Mouse (Mus musculus) neural tube, embryonic 13.5 days (tissue): ENCODE results near the gene Mphosph9. TPM values are rescaled to one million over a fixed set of nuclear protein-coding genes. Genes with fewer than 3 reads are reported as not detected.
"Not testable (repeated sequence)": the region's sequence is repeated elsewhere in the genome, so short reads cannot be mapped to it uniquely, and the experiment has no call there.

Experiments
- ATAC-seq: fragments of 200-750 bp; cut with Nextera tagmentation; 2 replicates; pipeline ENCODE4 v1.8.0; 2017; ENCODE audit warnings: low read depth, mild to moderate bottlenecking, moderate TSS enrichment, moderate library complexity
- H3K27ac ChIP-seq: fragments of 300-500 bp; sonication (generic); replicated peaks from 2 replicates; pipeline ENCODE4 v1.5.1; 2015; ENCODE audit warnings: moderate library complexity, mild to moderate bottlenecking, inconsistent platforms
- H3K27me3 ChIP-seq: fragments of 300-500 bp; sonication (generic); 2 replicates; pipeline ENCODE4 v1.6.1; 2015; ENCODE audit warnings: mild to moderate bottlenecking, inconsistent platforms
- H3K36me3 ChIP-seq: fragments of 300-500 bp; sonication (generic); 2 replicates; pipeline ENCODE4 v1.6.1; 2015; ENCODE audit warnings: mild to moderate bottlenecking, inconsistent platforms
- H3K4me1 ChIP-seq: fragments of 300-500 bp; sonication (generic); replicated peaks from 2 replicates; pipeline ENCODE4 v1.6.1; 2015; ENCODE audit warnings: inconsistent platforms
- H3K4me2 ChIP-seq: fragments of 300-500 bp; sonication (generic); 2 replicates; pipeline ENCODE4 v1.6.1; 2015; ENCODE audit warnings: inconsistent platforms, mild to moderate bottlenecking, moderate library complexity
- H3K4me3 ChIP-seq: fragments of 300-500 bp; sonication (generic); 2 replicates; pipeline ENCODE4 v1.5.1; 2015; ENCODE audit warnings: mild to moderate bottlenecking, inconsistent platforms
- H3K9ac ChIP-seq: fragments of 300-500 bp; sonication (generic); 2 replicates; pipeline ENCODE4 v1.6.1; 2015; ENCODE audit warnings: moderate library complexity, mild to moderate bottlenecking, inconsistent platforms
- H3K9me3 ChIP-seq: fragments of 300-500 bp; sonication (generic); 2 replicates; pipeline ENCODE4 v1.6.1; 2016; ENCODE audit warnings: inconsistent platforms
- WGBS: fragments of 180-500 bp; shearing (Covaris S2); methylation state at CpG from one replicate; pipeline ENCODE4 v1.1.7; 2015; 5-methylcytosine and 5-hydroxymethylcytosine counted together
- polyA plus RNA-seq: library from polyadenylated mRNA; unstranded; fragments of >200 nt; fragmentation: Nextera tagmentation; extraction: Ambion mirVana; gene quantifications from 2 replicates; pipeline ENCODE4 v1.2.1, GENCODE M21; 2015

The Mphosph9 gene
- polyA plus RNA-seq, 1 experiment from 2014 or later = 14.5 TPM

DNA sequence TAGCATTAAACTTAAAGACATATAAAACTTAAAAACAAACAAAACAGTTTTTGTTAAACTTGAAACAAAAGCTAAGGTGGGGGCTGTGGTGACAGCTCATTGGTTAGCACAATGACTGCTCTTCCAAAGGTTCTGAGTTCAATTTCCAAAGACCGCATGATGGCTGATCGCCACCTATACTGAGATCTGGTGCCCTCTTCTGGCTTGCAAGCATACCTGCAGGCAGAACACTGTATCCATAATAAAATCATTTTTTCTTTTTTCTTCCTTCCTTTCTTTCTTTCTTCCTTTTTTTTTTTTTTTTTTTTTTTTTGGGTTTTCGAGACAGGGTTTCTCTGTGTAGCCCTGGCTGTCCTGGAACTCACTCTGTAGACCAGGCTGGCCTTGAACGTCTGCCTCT lies 28.5 kb downstream of the Mphosph9 start:
- H3K36me3 ChIP-seq = peaks cover 81% of the 10 kb centered on the region
- ATAC-seq, H3K4me3 ChIP-seq, H3K9me3 ChIP-seq, H3K27ac ChIP-seq, H3K27me3 ChIP-seq, H3K4me1 ChIP-seq, H3K9ac ChIP-seq, H3K4me2 ChIP-seq: not testable (repeated sequence)
- 66% methylated on average over 4 of the region's 4 CpGs for WGBS

DNA sequence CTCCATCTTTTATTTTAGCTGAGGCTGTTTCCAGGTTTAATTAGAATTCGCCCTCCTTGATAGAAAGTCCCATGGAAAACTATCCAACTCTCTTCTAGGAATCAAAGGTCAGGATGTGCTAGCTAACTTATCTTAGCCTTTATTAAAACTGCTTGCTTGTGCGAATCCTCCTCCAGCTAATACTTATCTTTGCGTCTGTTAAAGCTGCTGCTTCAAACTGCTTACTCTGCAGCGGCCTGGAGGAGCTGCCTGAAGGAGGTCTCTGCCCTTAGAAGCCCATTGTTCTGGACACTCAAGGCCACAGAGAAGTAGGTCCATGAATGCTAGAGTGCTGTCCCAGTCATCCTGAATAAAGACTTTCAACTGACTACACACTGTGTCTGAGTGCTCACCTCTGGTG lies 31.3 kb downstream of the Mphosph9 start:
- no peak overlapping the region for H3K9ac ChIP-seq
- H3K27me3 ChIP-seq = no peaks in the 10 kb centered on the region
- H3K4me3 ChIP-seq = no peak overlapping the region
- no peaks in the 10 kb centered on the region for H3K4me1 ChIP-seq
- no peak for ATAC-seq
- H3K4me2 ChIP-seq = no peak overlapping the region
- 96% methylated on average over 4 of the region's 4 CpGs for WGBS
- peaks cover 86% of the 10 kb centered on the region for H3K36me3 ChIP-seq
- no peak overlapping the region for H3K27ac ChIP-seq
- H3K9me3 ChIP-seq = no peaks in the 10 kb centered on the region

DNA sequence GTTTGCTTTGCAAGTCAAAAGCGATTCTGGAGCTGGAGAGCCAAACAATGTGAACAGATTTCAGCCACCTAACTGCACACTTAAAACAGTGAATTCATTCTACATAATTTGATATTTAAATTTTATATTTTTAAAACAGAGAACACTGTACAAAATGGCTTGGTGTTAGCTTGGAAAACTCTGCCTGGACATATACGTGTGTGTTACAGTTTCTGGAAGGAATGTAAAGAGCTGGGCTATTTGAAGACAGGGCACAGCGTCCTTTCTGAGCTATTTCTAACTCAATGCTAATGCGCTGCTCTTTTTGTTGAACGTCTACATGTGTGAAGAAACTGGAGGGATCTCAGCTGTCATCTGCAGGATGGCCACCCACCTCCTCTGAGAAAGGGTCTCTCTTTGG lies 33.8 kb downstream of the Mphosph9 start:
- no peak overlapping the region for H3K9ac ChIP-seq
- H3K4me1 ChIP-seq = no peaks in the 10 kb centered on the region
- H3K36me3 ChIP-seq = peaks cover 95% of the 10 kb centered on the region
- H3K27ac ChIP-seq = no peak overlapping the region
- WGBS = 94% methylated on average over 5 of the region's 5 CpGs
- ATAC-seq = no peak
- H3K9me3 ChIP-seq = no peaks in the 10 kb centered on the region
- no peak overlapping the region for H3K4me3 ChIP-seq
- H3K27me3 ChIP-seq = no peaks in the 10 kb centered on the region
- H3K4me2 ChIP-seq = no peak overlapping the region

GRCm38 (mm10) chr5:124290216-124290615 lies 37.6 kb downstream of the Mphosph9 start:
- H3K36me3 ChIP-seq = peaks cover 94% of the 10 kb centered on the region
- WGBS = 86% methylated on average over 4 of the region's 4 CpGs
- no peak for ATAC-seq

GRCm38 (mm10) chr5:124287616-124288247 lies 40.0 kb downstream of the Mphosph9 start:
- H3K27ac ChIP-seq = no peak overlapping the region
- no peaks in the 10 kb centered on the region for H3K9me3 ChIP-seq
- no peak overlapping the region for H3K9ac ChIP-seq
- H3K36me3 ChIP-seq = peaks cover 91% of the 10 kb centered on the region
- no peak overlapping the region for H3K4me2 ChIP-seq
- no peaks in the 10 kb centered on the region for H3K27me3 ChIP-seq
- no peak overlapping the region for H3K4me3 ChIP-seq
- WGBS = 95% methylated on average over 6 of the region's 6 CpGs
- ATAC-seq = no peak
- H3K4me1 ChIP-seq = no peaks in the 10 kb centered on the region

More at GRCm38 (mm10) chr5:124290216-124290615, 37.6 kb downstream of the Mphosph9 start:
- no peak overlapping the region for H3K27ac ChIP-seq
- no peak overlapping the region for H3K4me2 ChIP-seq
- H3K9ac ChIP-seq = no peak overlapping the region
- H3K27me3 ChIP-seq = no peaks in the 10 kb centered on the region
- no peaks in the 10 kb centered on the region for H3K9me3 ChIP-seq
- H3K4me1 ChIP-seq = no peaks in the 10 kb centered on the region
- no peak overlapping the region for H3K4me3 ChIP-seq

DNA sequence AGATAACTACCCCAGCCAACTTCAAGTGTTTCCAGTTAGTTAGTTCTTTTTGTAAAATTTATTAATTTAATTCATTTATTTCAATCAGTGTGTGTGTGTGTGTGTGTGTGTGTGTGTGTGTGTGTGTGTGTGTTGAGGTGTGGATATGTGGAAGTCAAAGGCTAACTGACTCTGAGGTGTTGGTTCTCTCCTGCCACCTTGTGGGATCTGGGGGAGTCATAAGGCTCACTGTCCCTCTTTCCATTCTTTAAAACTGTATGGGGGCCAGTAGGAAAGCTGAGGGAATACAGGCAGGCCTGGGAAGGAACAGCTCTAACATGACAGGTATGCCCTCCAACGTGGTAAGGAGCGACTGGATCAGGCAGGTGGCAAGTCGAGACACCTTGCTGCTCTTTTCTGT lies 43.4 kb downstream of the Mphosph9 start:
- no peak overlapping the region for H3K4me2 ChIP-seq
- 70% methylated on average over 3 of the region's 3 CpGs for WGBS
- no peak for ATAC-seq
- no peaks in the 10 kb centered on the region for H3K9me3 ChIP-seq
- H3K9ac ChIP-seq = no peak overlapping the region
- H3K27ac ChIP-seq = no peak overlapping the region
- peaks cover 87% of the 10 kb centered on the region for H3K36me3 ChIP-seq
- no peaks in the 10 kb centered on the region for H3K4me1 ChIP-seq
- H3K27me3 ChIP-seq = no peaks in the 10 kb centered on the region
- H3K4me3 ChIP-seq = no peak overlapping the region

GRCm38 (mm10) chr5:124282854-124283253 lies 44.9 kb downstream of the Mphosph9 start:
- Histone ChIP-seq H3K9ac (no peak overlapping the region), H3K9me3 (no peaks in the 10 kb centered on the region), H3K4me2 (no peak overlapping the region), H3K36me3 (peaks cover 86% of the 10 kb centered on the region), H3K4me1 (no peaks in the 10 kb centered on the region), H3K4me3 (no peak overlapping the region), H3K27ac (no peak overlapping the region), H3K27me3 (no peaks in the 10 kb centered on the region)
- WGBS = 92% methylated on average over 2 of the region's 2 CpGs
- ATAC-seq = no peak

DNA sequence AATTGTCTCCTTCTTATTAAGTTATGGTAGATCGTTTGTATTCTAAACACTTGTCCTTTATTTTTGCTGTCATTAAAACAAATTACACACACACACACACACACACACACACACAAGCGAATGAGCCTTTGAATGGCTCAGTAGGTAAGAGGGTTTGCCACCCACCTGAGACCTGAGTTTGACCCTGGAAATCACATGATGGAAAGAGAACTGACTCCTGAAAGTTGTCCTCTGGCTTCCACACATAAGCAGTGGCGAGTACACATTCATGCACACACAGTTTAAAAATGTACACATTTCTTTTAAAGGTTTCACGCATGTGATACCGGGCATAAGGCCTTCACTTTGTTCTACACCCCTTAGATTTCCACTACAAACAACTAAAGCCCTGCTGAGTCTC lies 57.5 kb downstream of the Mphosph9 start:
- Histone ChIP-seq H3K4me2 (no peak overlapping the region), H3K27me3 (no peaks in the 10 kb centered on the region), H3K9ac (peak overlapping the region; percentile 12; the same call in 1 of the 2 replicates), H3K9me3 (no peaks in the 10 kb centered on the region), H3K4me1 (peaks cover 18% of the 10 kb centered on the region), H3K36me3 (peaks cover 42% of the 10 kb centered on the region), H3K4me3 (no peak overlapping the region), H3K27ac (no peak overlapping the region)
- 76% methylated on average over 5 of the region's 5 CpGs for WGBS
- ATAC-seq = no peak

DNA sequence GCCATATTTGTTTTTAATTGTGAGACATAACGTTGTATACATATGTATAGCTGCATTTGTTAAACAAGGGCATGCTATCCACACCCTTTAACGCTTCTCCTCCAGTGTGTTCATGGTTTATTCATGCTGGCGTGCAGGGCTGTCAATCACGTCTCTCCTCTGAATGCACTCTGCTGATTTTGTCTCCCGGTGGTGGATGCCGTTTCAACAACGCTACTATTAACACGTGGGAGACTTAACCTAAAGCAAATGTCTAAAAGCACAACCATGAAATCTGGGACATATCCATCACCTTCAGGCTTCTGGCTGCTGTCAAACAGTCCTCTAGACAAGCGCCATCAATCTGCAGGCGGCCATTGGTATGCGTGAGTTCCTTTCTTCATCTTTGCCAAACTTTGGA lies 58.1 kb downstream of the Mphosph9 start:
- no peak for ATAC-seq
- no peak overlapping the region for H3K4me2 ChIP-seq
- H3K4me3 ChIP-seq = no peak overlapping the region
- 0 out of 2 replicates have a peak overlapping the region, but pooled peaks have one; percentile 13 for H3K27ac ChIP-seq
- 33% methylated on average over 11 of the region's 11 CpGs for WGBS
- H3K9ac ChIP-seq = peak overlapping the region; percentile 12; the same call in 1 of the 2 replicates
- H3K36me3 ChIP-seq = peaks cover 42% of the 10 kb centered on the region
- no peaks in the 10 kb centered on the region for H3K27me3 ChIP-seq
- peaks cover 18% of the 10 kb centered on the region for H3K4me1 ChIP-seq
- no peaks in the 10 kb centered on the region for H3K9me3 ChIP-seq

DNA sequence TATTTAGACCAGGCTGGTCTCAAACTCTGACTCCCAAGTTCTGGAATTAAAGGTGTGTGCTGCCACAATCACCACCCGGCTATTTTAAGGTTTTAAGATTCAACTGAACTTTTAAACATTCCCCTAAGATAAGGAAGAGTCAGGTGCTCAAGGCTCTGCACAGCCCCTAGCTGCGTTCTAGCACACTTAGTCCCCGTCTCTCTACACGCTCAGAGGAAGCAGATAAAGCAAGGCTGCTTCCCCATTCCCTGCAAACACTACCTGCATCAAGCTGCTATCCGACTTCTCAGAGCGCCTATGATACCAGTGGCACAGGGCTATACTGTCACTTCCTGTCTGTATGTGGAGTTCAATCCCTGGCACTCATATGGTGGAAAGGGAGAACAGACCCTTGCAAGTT lies 60.1 kb downstream of the Mphosph9 start:
- no peaks in the 10 kb centered on the region for H3K27me3 ChIP-seq
- no peak overlapping the region for H3K27ac ChIP-seq
- WGBS = 87% methylated on average over 6 of the region's 6 CpGs
- peaks cover 18% of the 10 kb centered on the region for H3K4me1 ChIP-seq
- H3K4me2 ChIP-seq = no peak overlapping the region
- no peaks in the 10 kb centered on the region for H3K9me3 ChIP-seq
- no peak for ATAC-seq
- no peak overlapping the region for H3K9ac ChIP-seq
- no peak overlapping the region for H3K4me3 ChIP-seq
- peaks cover 62% of the 10 kb centered on the region for H3K36me3 ChIP-seq

- no peaks in the 10 kb centered on the region for H3K9me3 ChIP-seq
- peaks cover 71% of the 10 kb centered on the region for H3K36me3 ChIP-seq
- no peak overlapping the region for H3K9ac ChIP-seq
- peaks cover 18% of the 10 kb centered on the region for H3K4me1 ChIP-seq
- H3K4me3 ChIP-seq = no peak overlapping the region
- H3K27me3 ChIP-seq = no peaks in the 10 kb centered on the region
- no peak for ATAC-seq
- H3K27ac ChIP-seq = no peak overlapping the region
- 83% methylated on average over 6 of the region's 6 CpGs for WGBS
- H3K4me2 ChIP-seq = no peak overlapping the region
Observed at GRCm38 (mm10) chr5:124266821-124267220, 61.0 kb downstream of the Mphosph9 start.

DNA sequence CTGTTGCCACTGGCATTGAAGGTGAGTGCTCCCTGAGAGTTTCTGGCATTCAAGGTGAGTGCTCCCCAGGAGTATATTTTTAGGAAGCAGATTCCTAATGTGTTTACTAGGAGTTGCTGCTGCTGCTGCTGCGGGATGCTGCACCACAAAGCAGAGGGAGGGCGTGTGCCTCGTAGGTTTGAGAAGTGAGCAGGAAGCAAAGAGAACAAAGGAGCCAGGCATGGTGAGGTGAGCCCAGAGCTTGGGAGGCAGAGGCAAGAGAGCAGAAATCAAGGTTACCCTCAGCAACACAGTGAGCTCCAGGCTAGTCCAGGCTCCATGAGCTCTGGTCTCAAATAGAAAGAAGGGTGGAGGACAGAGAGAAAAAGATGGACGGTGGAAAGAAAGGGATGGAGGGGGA lies 64.5 kb downstream of the Mphosph9 start:
- Histone ChIP-seq H3K4me2 (no peak overlapping the region), H3K27ac (no peak overlapping the region), H3K9me3 (no peaks in the 10 kb centered on the region), H3K9ac (no peak overlapping the region), H3K36me3 (peaks cover 85% of the 10 kb centered on the region), H3K4me3 (no peak overlapping the region), H3K27me3 (no peaks in the 10 kb centered on the region), H3K4me1 (no peaks in the 10 kb centered on the region)
- ATAC-seq = no peak
- WGBS = 83% methylated on average over 4 of the region's 4 CpGs

DNA sequence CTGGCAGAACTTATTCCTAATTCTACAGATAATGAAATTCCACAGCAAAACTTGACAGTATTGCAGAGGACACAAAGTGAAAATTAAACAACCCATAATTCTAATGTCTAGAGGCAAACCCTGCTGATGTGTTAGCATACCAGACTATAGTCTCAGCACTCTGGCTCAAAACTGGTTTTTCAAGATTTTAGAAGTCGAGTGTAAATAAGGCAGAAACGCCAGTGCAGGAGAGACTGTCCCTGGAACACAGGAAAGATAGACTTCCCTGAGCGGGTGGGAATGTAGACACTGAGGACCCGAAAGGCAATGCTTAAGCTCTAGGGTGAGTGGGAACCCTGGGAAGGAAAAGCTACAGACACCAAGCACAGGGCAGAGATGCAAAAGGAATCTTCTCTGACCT lies 65.7 kb downstream of the Mphosph9 start:
- Histone ChIP-seq H3K27me3 (no peaks in the 10 kb centered on the region), H3K4me1 (no peaks in the 10 kb centered on the region), H3K27ac (no peak overlapping the region), H3K4me3 (no peak overlapping the region), H3K9ac (no peak overlapping the region), H3K36me3 (peaks cover 95% of the 10 kb centered on the region), H3K9me3 (no peaks in the 10 kb centered on the region), H3K4me2 (no peak overlapping the region)
- WGBS = 94% methylated on average over 4 of the region's 4 CpGs
- no peak for ATAC-seq
